Mouse (Mus musculus) urinary bladder, postnatal 14 days (tissue): ENCODE measurements at regions not wholly inside any gene's neighbourhood (a gene's known extent, or its start where the extent isn't known, plus 50 kb on each side); places are given as distances from the start of the nearest gene placed in this dataset.
"Not testable (repeated sequence)": the region's sequence is repeated elsewhere in the genome, so short reads cannot be mapped to it uniquely, and the experiment has no call there.

ENCODE experiments used
- DNase-seq: peaks from one replicate; pipeline ENCODE4 v3.0.0; 2021; ENCODE audit warnings: low spot score

DNA sequence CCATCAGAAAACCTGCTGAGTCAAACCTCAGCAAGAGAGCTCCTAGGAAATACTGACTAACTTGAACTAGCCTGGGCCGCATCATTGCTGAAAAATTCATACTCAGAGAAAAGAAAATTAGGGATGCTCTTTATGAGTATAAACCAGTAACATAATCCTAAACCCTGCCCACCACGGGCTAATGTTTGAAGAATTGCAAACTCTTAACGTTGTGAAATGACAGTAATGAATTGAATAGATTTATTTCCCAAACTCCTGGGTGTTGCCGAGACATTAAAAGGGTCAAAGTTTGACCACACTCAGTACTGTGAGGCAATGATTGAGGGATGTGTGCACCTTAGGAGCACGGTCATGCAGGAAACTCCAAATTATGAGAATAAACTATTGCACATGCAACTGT is 125.3 kb downstream of the Gipc2 start:
- no peak for DNase-seq

DNA sequence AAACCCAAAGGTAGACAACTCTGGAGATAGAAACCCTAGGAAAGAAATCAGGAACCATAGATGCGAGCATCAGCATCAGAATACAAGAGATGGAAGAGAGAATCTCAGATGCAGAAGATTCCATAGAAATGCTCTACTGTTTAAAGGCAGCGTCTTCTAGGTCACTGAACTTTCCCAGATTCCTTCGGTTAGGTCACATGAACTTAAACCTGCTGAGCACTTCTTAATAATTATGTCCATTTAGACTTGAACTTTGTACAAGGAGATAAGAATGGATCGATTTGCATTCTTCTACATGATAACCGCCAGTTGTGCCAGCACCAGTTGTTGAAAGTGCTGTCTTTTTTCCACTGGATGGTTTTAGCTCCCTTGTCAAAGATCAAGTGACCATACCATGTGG is 129.2 kb downstream of the Gipc2 start:
- DNase-seq: not testable (repeated sequence)

DNA sequence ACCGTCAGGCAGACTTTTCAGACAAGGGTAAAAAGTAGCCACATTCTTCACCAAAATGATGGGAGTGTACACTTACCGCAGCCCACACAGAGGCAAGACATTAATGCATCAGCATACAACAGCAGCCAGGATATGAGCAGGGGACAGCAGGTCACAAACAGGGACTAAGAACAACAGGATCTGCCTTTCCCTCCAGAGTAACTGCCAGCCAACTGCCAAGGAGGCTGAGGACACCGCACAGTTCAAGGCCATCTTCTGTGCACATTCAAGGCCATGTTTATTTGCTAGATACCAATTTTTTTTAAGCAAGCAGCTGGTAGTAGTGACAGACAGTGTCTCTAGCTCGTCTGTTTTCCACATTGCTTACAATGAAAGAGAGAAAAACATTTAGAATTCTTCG is 130.6 kb downstream of the Gipc2 start:
- DNase-seq: no peak

DNA sequence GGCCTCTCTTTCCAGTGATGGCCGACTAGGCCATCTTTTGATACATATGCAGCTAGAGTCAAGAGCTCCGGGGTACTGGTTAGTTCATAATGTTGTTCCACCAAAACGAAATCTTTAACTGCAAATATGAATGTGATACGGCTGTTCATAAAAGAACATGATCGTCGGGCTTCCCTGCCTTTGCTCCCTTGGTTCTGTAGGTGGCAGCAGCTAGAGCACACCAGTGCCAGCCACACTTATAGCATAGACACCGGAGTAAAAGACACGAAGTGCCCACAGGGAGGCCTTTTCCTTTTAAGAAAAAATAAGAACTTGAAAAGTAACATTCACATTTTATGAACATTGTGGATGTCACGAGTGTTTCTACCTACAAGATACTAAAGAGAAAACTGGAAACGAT is 131.3 kb downstream of the Gipc2 start:
- DNase-seq: no peak

DNA sequence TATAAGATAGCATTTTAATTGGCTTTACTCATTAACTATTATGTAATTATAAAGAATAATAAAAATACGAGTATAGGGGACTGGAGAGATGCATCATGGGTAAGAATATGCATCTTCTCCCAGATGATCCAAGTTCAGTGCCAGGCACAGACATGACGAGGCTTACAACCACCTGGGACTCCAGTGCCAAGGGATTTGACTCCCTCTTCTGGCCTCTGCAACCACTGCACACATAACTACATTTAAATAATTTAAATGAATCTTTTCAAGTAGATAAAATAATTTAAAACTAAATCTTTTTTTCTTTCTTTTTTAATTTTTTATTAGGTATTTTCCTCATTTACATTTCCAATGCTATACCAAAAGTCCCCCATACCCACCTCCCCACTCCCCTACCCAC is 131.8 kb downstream of the Gipc2 start:
- DNase-seq: no peak

DNA sequence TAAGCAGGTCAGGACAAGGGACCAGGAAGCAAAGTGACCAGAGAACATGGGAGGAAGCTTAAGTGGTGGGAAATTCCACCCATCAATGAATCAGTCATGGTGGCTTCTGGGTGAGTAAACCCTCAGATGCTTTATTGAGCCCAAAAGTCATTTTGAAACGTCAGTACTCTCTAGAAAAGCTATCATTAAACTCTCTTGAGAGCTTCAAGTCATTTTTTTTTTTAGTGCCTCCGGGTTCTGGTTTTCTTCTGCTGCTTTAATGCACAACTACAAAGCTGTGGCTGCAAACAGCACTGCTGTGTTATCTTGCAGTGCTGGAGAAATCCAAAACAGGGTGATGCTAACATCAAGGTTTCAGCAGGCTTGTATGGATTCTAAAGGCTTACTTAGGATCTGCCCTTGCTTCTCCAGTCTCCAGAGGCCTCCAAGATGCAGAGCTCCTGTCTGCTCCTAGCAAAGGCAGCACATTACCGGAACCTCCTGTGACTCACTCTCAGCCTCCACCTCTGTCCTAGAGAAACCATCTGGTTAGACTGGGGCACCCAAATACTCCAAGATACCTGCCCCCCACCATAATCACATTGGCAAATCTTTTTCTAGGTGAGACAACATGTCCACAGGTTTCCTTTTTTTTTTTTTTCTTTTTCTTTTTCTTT is 133.2 kb downstream of the Gipc2 start:
- no peak for DNase-seq

DNA sequence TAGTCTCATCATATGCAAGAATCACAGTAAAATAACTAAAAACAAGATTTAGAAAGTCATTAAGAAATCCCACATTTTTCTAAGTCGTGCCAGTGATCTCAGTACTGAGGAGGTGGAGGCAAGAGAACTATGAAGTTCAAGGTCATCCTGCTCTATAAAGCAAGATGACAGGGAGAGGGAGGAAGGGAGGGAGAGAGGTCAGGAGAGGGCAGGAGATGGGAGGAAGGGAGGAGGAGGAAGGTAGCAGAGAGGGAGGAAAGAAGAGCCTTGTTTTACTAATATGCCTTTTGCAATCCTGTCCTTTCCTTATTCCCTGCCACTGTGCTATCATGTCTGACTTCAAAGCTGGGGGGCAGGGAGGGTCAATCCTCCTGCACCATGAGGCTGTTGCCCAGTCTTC is 137.3 kb downstream of the Gipc2 start:
- no peak for DNase-seq

DNA sequence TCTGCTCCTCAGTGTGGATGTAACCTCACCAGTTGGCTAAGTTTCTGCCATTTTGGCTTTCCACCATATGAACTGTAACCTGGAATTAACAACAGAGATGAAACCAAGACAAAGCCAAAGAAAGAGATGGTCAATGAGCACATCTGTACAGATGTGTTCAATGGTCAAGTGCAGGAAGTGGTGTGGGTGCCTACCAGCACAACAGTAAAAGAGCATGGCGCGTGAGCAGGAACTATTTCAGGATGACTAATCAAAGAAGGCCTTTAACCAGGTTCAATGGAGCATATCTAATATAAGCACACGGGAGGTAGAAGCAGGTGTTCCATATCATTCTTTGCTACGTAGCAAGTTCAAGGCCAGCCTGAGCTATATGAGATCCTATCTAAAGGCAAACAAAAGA is 140.0 kb downstream of the Gipc2 start:
- DNase-seq: no peak

DNA sequence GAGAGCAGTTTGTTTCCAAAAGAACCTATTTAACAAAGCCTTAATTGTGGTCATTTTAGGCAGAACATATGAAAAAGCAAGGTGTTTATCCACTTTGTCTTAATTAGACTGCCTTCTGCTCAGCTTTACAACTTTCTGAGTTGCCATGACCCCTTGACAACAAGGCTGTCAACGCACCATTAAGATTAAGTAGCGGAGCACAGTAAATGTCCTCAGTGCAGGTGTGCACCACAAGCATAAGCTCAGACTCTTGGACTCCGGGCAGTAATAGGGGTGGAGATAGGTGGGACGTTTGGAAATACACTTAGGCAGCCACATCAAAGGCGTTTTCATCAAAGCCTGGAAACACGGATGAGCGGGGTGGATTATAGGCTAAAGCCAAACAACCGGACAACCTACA is 140.9 kb downstream of the Gipc2 start:
- no peak for DNase-seq

DNA sequence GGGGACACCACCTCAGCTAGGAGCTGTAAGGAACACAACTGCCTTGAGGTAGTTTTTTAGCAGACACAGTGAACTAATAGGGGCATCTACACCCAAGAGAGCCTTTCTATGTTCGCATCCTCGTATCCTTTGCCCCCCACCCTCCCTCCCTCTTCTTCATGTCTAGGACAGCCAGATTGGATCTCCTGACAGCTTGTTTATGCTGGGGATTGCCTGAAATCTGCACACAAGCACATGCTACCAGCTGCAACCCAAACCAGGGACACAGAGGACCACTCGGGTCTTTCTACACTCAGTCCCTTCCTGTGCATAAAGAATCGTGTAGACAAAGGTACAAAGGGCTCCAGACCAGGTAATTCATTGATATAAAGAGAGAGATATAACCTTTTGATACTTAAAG is 159.3 kb downstream of the Gipc2 start:
- no peak for DNase-seq

DNA sequence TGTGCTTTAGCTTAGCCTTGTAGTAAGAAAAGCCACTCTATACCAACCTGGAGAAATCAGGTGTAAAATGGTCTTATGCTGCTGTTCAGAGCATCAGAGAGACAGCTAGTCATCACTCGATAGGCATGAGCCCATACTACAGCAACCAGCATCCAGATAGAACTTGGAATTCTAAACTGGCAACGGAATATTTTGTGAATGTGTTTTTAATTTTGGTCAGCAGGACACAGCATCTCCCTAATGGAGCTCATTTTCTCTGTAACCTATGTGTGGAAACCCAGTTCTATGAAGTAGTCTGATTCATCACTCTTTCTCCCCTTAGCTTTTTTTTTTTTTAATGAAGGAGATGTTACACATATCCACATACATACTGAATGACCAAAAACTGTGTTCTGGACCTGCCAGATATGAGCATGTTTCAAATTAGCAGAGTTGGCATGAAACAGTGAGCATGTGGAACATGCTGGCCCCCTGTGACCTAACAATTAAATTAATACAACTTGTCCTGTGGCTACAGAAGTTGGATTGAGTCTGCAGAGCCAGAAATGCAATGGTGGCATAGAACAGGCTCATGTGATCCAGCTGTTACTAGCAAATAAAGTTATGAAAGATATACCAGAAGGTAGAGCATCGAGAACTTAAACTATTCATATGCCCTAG is 160.5 kb downstream of the Gipc2 start:
- DNase-seq: no peak

DNA sequence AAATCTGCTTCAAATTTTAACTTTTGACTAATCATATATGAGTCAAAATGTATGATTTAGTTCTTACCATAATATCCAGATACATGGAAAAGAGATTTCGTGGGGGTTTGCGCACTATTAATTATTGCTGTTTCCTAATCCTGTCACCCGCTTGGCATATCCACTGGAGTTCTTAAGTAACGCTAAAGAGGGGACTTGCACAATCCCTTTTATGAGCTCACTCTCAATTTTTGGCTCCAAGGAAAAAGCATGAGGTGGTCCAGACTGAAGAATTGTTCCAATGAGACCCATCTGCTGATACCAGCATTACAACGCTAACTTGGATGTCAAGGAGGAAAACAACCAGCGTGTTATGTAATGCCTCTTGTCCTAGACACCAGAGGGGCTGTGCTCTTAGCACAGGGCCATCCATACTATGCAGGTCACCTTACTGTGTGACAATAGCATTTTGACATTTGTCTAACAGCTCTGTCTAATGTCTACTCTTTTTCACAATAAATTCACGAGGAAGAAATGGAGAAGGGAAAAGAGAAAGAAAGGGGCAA is 161.5 kb downstream of the Gipc2 start:
- DNase-seq: peak; percentile 4

DNA sequence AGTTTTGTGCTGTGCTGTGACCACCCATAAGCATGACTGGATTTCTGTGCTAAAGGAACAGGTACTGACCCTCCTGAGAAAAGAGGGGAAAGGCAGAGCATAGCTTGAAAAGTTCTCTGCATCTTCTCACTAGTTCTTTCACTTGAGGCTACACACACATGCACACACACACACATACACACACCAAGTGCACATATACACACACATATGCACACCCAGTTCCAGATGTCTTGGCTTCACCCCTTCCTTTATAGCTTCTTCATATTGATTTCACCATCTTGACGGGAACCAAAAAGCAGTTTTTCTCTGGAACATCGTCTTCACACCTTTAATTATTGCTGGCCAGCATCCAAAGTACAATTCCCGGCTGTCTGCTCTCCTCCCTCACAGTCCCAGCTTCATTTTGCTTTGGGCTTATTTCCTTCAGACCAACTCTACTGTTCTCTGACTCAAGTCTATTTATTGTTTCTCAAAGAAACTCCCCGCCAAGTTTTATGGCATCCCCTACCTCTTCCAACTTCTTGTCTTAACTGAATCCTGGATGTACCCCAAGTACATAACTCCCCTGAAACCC is 160.2 kb upstream of the Ptgfr start:
- no peak for DNase-seq

DNA sequence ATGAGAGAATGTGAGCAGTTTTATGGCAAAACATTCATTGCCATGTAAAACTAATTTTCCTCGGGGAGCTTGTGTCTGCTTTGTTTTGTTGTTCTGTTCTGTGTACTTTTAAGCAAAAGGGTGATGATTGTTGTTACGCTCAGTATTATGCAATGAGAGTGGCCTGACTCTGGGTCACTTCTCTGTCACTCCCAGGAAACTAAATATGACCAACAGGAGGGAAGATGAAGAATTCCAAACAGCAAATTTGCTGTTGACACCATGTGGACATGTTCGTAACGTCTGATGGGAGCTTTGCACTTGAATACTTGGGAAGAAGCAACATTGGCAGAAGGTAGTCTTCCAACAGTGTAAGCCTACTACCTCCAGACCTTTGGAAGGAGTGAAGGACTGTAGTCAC is 159.7 kb upstream of the Ptgfr start:
- no peak for DNase-seq

DNA sequence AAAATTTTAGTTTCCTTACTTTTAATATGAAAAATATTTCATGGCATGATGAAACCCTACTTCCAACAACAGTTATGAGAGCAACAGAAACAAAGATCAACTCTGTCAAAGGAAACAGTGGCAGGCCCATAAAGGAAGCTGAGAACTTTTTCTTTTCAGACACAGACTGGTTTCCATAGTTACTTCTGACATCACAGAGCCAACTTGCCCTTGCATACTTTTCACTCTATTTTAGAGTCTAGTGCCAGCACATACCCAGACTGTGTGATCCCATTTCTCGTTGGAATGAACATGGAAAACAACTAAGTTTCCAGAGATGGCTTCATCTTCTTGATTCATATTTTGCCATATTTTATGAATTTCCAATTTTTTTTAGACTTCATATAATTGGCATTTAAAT is 150.8 kb upstream of the Ptgfr start:
- DNase-seq: no peak

DNA sequence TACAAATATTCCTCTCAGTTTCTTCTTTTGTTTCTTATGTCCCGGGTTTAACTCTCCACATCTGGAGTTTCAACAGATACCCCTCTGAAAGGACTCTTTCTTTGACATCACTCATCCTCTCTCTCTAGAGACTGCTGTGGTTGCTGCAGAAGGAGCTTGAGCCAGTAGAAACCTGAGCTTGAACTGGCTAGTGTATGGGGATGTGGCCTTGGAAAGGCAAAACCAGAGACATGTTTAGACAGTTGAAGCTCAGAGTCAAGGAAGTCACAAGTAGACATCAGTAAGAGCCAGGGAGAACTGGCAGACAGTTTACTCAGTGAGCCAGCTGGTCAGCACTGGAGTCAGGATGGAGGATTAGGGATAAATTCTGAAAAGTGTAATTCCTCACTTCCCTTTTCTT is 140.7 kb upstream of the Ptgfr start:
- DNase-seq: no peak

DNA sequence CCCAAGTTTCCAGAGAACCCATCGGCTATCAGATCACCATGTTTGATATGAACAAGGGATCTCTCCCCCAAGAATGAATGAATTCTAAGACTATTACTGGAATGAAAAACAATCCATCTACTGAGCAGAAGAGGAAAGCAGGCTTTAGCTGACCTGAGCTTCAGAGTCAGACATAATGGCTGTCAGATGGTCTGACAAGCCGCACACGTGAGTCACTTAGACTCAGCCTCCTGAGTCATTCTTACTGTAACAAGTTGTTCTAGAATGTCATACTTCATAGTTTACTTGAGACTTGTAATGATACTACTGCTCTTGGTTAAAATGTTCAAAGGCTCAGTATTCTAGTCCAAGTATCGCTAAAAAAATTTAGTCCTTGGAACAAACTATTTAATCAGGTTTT is 140.2 kb upstream of the Ptgfr start:
- no peak for DNase-seq

DNA sequence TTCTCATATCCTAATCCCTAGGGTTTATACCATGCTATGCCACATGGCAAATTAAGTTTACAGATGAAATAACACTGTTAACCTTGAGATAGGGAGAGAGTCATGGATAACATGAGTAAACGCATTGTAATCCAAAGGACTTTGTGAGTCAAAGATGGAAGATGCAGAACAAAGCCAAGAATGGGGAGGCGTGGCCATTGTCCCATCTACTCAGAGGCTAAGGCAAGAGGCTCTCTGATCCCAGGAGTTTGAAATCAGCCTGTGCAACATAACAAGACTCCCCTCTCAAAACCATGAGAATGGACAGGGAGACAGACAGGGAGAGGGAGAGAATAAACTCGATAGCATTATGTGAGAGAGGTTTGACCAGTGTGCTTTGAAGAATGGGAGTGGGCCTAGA is 112.4 kb upstream of the Ptgfr start:
- no peak for DNase-seq

DNA sequence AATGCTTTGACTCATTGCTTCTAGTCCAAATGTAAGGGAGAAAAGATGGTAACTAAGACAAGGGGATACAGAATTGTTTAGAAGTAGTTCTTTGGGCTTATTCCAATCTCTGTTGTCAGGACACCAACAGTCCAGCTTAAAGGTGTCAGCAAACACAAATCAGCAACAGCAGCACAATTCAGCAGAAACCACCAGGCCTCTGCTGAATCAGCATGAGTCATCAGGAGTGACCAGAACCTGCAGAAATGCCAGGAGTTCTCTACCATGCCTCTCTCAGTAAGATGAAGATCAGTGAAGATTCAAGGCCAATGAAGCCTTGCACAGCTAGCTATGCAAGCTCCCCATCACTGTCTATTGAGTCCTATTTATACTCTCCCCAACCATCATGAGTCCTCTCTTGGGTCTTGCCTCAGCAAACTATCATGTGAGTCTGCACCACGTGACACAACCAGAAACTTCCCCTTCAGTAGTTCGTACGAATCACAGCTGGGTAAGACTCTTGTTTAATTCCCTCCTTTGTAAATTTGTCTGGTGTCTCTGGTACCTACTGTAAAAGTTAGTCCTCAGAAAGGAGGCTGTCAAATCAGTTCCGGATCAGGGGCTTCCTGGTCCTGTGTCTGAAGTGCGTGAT is 110.7 kb upstream of the Ptgfr start:
- no peak for DNase-seq

DNA sequence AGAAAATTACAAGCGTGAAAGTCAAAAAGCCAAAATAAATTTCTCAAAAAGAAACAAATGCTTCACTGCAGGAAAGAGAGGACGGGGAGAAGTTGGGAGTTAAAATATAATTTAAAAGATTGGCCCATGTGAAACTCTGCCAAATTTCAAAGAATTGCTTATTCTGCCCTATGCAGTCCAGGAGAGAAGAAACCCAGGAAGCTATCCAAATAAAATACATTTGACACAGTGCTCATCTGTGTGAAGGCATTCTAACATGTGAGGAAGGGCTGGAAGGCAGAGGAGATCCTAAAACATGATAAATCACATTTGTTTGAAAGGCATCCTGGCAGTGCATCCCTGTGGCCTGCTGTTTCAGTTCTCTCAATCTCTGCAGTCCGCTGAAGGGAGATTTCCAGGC is 108.5 kb upstream of the Ptgfr start:
- no peak for DNase-seq

DNA sequence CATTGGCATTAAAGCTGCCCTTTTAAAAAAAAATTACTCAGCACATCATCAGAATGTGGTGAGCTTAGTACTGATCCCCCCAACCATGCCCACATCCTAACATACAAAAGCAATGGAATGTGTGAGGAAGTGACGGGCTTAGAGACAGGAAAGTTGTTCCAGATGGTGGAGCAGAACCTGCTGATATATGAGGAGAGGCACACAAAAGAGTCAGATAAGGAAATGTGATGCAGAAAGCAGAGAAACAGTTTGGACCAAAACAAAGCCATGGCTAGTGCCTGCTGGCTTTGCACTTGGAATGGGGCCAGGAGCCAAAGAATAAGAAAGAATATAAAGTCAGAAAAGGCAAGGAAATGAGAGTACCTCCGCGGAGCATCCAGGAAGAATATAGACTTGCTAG is 106.1 kb upstream of the Ptgfr start:
- DNase-seq: no peak

DNA sequence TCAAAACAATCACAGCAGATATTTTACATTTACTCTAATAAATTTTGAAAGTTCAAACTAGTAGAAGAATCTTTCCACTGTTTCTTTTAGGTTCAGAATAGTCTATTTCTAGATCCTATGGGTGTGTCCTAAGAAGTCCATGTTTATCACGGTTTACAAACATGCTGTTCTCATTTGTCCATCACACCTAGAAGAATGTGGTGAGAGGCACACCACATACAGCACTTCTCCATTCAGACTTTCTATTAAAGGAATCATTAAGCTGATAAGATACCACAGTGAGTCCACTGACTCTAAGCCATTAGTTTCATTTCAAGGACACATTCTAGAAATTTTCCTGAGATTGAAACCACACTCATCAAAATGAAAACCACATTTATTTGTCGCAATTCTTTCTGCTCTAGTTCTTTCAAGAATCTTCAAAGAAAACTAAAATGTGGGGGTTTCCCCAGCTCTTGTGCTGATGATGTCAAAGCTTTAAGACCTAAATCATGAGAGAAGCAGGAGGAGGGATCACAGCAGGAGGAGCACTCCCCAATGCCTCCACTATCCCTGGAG is 101.1 kb upstream of the Ptgfr start:
- DNase-seq: no peak

DNA sequence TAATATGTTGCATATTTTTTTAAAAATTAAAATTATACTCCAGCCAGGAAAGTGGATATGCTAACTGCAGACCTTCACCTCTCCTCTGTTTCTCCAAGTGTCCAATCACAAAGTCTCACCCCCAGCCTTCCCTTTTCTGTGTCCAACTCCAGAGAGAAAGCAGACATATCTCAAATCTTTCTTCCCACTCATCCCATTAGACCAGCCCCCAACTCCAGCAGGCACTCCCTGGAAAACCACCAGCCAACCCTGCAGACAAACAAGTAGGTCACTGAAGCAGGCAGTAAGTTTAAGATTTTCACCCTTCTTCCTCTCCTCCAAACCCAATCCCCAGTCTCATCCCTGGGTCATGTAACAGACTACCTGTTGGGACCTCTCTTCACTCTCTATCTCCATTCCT is 94.2 kb upstream of the Ptgfr start:
- no peak for DNase-seq
